Mouse (Mus musculus) olfactory bulb, adult 2 months (tissue): Measurements from ENCODE around the gene Snx17.

Experiments
- CTCF ChIP-seq: fragments of 200-500 bp; IDR thresholded peaks from 2 replicates; pipeline ENCODE4 v1.5.1; 2012; ENCODE audit warnings: low read depth, mild to moderate bottlenecking, low read length, moderate library complexity; ENCODE audit not compliant: insufficient read depth
- POLR2A ChIP-seq: fragments of 200-500 bp; IDR thresholded peaks from 2 replicates; pipeline ENCODE4 v1.6.1; 2012; ENCODE audit warnings: mild to moderate bottlenecking, low read depth, low read length, moderate library complexity; ENCODE audit not compliant: insufficient read depth

GRCm38 (mm10) chr5:31168630-31169029 is 24.4 kb upstream of the Snx17 start:
- TF ChIP-seq POLR2A, result no peak
- TF ChIP-seq CTCF, result no peak
